Mouse (Mus musculus) R1 (cell line): ENCODE measurements around the gene Rif1.

Source experiments
- DNase-seq: peaks from one replicate; pipeline ENCODE4 v3.0.0-alpha.2; 2018; ENCODE audit warnings: low read depth, low spot score

The Rif1 gene

GRCm38 (mm10) chr2:52072491-52073140 is at the start of gene Rif1:
TSS of gene Rif1 (plus strand) at chr2:52072832.
- DNase-seq = no peak

GRCm38 (mm10) chr2:52027061-52027460 is 45.6 kb upstream of the Rif1 start:
- DNase-seq = peak; percentile 63

- DNase-seq = peak; percentile 75
Observed at GRCm38 (mm10) chr2:52029426-52029825, 43.2 kb upstream of the Rif1 start.

GRCm38 (mm10) chr2:52031491-52031890 is 41.1 kb upstream of the Rif1 start:
- DNase-seq = peak; percentile 91

GRCm38 (mm10) chr2:52034601-52035000 is 38.0 kb upstream of the Rif1 start:
- no peak for DNase-seq

- DNase-seq = no peak
Observed at GRCm38 (mm10) chr2:52035144-52035543, 37.5 kb upstream of the Rif1 start.

GRCm38 (mm10) chr2:52036929-52037595 is 35.6 kb upstream of the Rif1 start:
- peak; percentile 48 for DNase-seq

- peak; percentile 44 for DNase-seq
Observed at GRCm38 (mm10) chr2:52037882-52038281, 34.8 kb upstream of the Rif1 start, which contains the start of gene Tnfaip6. TSS of gene Tnfaip6 (plus strand) at chr2:52038009.

GRCm38 (mm10) chr2:52038558-52038957 is 34.1 kb upstream of the Rif1 start:
- no peak for DNase-seq

- no peak for DNase-seq
Observed at GRCm38 (mm10) chr2:52039083-52039801, 33.4 kb upstream of the Rif1 start.

- no peak for DNase-seq
Observed at GRCm38 (mm10) chr2:52042132-52042531, 30.5 kb upstream of the Rif1 start.

GRCm38 (mm10) chr2:52042714-52043113 is 29.9 kb upstream of the Rif1 start:
- DNase-seq = peak; percentile 68

- no peak for DNase-seq
Observed at GRCm38 (mm10) chr2:52043485-52043884, 29.1 kb upstream of the Rif1 start.

GRCm38 (mm10) chr2:52046032-52046431 is 26.6 kb upstream of the Rif1 start:
- DNase-seq = no peak

- no peak for DNase-seq
Observed at GRCm38 (mm10) chr2:52050823-52051222, 21.8 kb upstream of the Rif1 start.

GRCm38 (mm10) chr2:52052335-52052734 is 20.3 kb upstream of the Rif1 start:
- DNase-seq = no peak

GRCm38 (mm10) chr2:52053502-52053901 is 19.1 kb upstream of the Rif1 start:
- DNase-seq = no peak

- peak; percentile 91 for DNase-seq
Observed at GRCm38 (mm10) chr2:52055616-52056015, 17.0 kb upstream of the Rif1 start.

GRCm38 (mm10) chr2:52057099-52057498 is 15.5 kb upstream of the Rif1 start:
- no peak for DNase-seq

- DNase-seq = no peak
Observed at GRCm38 (mm10) chr2:52057681-52058080, 15.0 kb upstream of the Rif1 start.

GRCm38 (mm10) chr2:52068641-52069040 is 4.0 kb upstream of the Rif1 start:
- no peak for DNase-seq

- DNase-seq = peak; percentile 78
Observed at GRCm38 (mm10) chr2:52070816-52071215, 1.8 kb upstream of the Rif1 start.
